Mouse (Mus musculus) hindbrain, embryonic 10.5 days (tissue): ENCODE measurements around the gene Plekhm1. TPM values are rescaled to one million over a fixed set of nuclear protein-coding genes. Genes with fewer than 3 reads are reported as not detected.

Experiments used
- DNase-seq: peaks from one replicate; pipeline ENCODE4 v3.0.0-alpha.2; 2017; ENCODE audit warnings: low spot score
- H3K27ac ChIP-seq: fragments of 300-500 bp; sonication (generic); 2 replicates; pipeline ENCODE4 v1.5.1; 2016; ENCODE audit warnings: mild to moderate bottlenecking, moderate library complexity
- H3K27me3 ChIP-seq: fragments of 300-500 bp; sonication (generic); 2 replicates; pipeline ENCODE4 v1.6.1; 2016; ENCODE audit warnings: mild to moderate bottlenecking; ENCODE audit not compliant: poor library complexity, insufficient read depth, severe bottlenecking
- H3K36me3 ChIP-seq: fragments of 300-500 bp; sonication (generic); 2 replicates; pipeline ENCODE4 v1.6.1; 2016; ENCODE audit warnings: mild to moderate bottlenecking, moderate library complexity
- H3K4me1 ChIP-seq: fragments of 300-500 bp; sonication (generic); replicated peaks from 2 replicates; pipeline ENCODE4 v1.6.1; 2016; ENCODE audit warnings: mild to moderate bottlenecking
- H3K4me3 ChIP-seq: fragments of 300-500 bp; sonication (generic); 2 replicates; pipeline ENCODE4 v1.5.1; 2016; ENCODE audit warnings: mild to moderate bottlenecking, moderate library complexity
- H3K9me3 ChIP-seq: fragments of 300-500 bp; sonication (generic); 2 replicates; pipeline ENCODE4 v1.6.1; 2016; ENCODE audit warnings: mild to moderate bottlenecking, moderate library complexity
- WGBS: fragments of 180-500 bp; shearing (Covaris S2); methylation state at CpG from one replicate; pipeline ENCODE4 v1.1.7; 2016; 5-methylcytosine and 5-hydroxymethylcytosine counted together
- polyA plus RNA-seq: library from polyadenylated mRNA; unstranded; fragments of >200 nt; fragmentation: Nextera tagmentation; extraction: Ambion mirVana; gene quantifications from 2 replicates; pipeline ENCODE4 v1.2.1, GENCODE M21; 2016

Gene Plekhm1
- polyA plus RNA-seq, 1 experiment from 2014 or later = 11.6 TPM

- peaks cover 62% of the 10 kb centered on the region for H3K27me3 ChIP-seq
- no peak overlapping the region for H3K4me3 ChIP-seq
- H3K9me3 ChIP-seq = no peaks in the 10 kb centered on the region
- H3K4me1 ChIP-seq = peaks cover 43% of the 10 kb centered on the region
- 78% methylated on average over 3 of the region's 3 CpGs for WGBS
- no peak overlapping the region for H3K27ac ChIP-seq
- DNase-seq = no peak
- H3K36me3 ChIP-seq = peaks cover 45% of the 10 kb centered on the region
These were observed 47.5 kb downstream of the Plekhm1 start for GRCm38 (mm10) chr11:103365022-103365421.

GRCm38 (mm10) chr11:103364335-103364734, 48.2 kb downstream of the Plekhm1 start:
- Histone ChIP-seq H3K9me3 (no peaks in the 10 kb centered on the region), H3K36me3 (peaks cover 38% of the 10 kb centered on the region), H3K4me1 (peaks cover 50% of the 10 kb centered on the region), H3K4me3 (no peak overlapping the region), H3K27ac (no peak overlapping the region), H3K27me3 (peaks cover 69% of the 10 kb centered on the region)
- 27% methylated on average over 5 of the region's 5 CpGs for WGBS
- no peak for DNase-seq

- Histone ChIP-seq H3K4me3 (peak within 1 kb of the TSS; percentile 54), H3K9me3 (no peaks in the 10 kb centered on the region), H3K27ac (peak within 1 kb of the TSS; percentile 79), H3K4me1 (peaks cover 59% of the 10 kb centered on the region), H3K27me3 (peaks cover 77% of the 10 kb centered on the region), H3K36me3 (peaks cover 32% of the 10 kb centered on the region)
- peak; percentile 55 for DNase-seq
- 3% methylated on average over 35 of the region's 35 CpGs for WGBS
These were observed 49.0 kb downstream of the Plekhm1 start, which contains the start of gene Arhgap27 for GRCm38 (mm10) chr11:103363214-103364148. Gene Arhgap27, minus strand, starts transcription at chr11:103363692.

- H3K36me3 ChIP-seq = peaks cover 24% of the 10 kb centered on the region
- H3K9me3 ChIP-seq = no peaks in the 10 kb centered on the region
- WGBS = under 1% methylated on average over 33 of the region's 33 CpGs
- H3K27ac ChIP-seq = peak overlapping the region; percentile 79
- H3K4me3 ChIP-seq = peak overlapping the region; percentile 54
- peaks cover 86% of the 10 kb centered on the region for H3K27me3 ChIP-seq
- peaks cover 60% of the 10 kb centered on the region for H3K4me1 ChIP-seq
- DNase-seq = peak; percentile 50
These were observed 49.8 kb downstream of the Plekhm1 start for GRCm38 (mm10) chr11:103362521-103363181.

- H3K36me3 ChIP-seq = peaks cover 18% of the 10 kb centered on the region
- peak; percentile 50 for DNase-seq
- H3K4me1 ChIP-seq = peaks cover 61% of the 10 kb centered on the region
- H3K9me3 ChIP-seq = no peaks in the 10 kb centered on the region
- WGBS = 2% methylated on average over 13 of the region's 13 CpGs
- peaks cover 92% of the 10 kb centered on the region for H3K27me3 ChIP-seq
- H3K27ac ChIP-seq = peak overlapping the region; percentile 79
- peak overlapping the region; percentile 54 for H3K4me3 ChIP-seq
These were observed 50.4 kb downstream of the Plekhm1 start for GRCm38 (mm10) chr11:103362054-103362432.

- peaks cover 12% of the 10 kb centered on the region for H3K36me3 ChIP-seq
- no peaks in the 10 kb centered on the region for H3K9me3 ChIP-seq
- peak; percentile 33 for DNase-seq
- 3% methylated on average over 25 of the region's 25 CpGs for WGBS
- peaks cover 97% of the 10 kb centered on the region for H3K27me3 ChIP-seq
- peaks cover 66% of the 10 kb centered on the region for H3K4me1 ChIP-seq
- peak overlapping the region; percentile 54 for H3K4me3 ChIP-seq
- no peak overlapping the region; the same call in 1 of the 2 replicates for H3K27ac ChIP-seq
These were observed 51.0 kb downstream of the Plekhm1 start for GRCm38 (mm10) chr11:103361396-103362053.

- WGBS = 3% methylated on average over 48 of the region's 48 CpGs
- Histone ChIP-seq H3K4me3 (peak overlapping the region; percentile 63), H3K9me3 (no peaks in the 10 kb centered on the region), H3K27me3 (peaks cover 100% of the 10 kb centered on the region), H3K27ac (peak overlapping the region; percentile 82), H3K36me3 (peaks cover 5% of the 10 kb centered on the region), H3K4me1 (peaks cover 74% of the 10 kb centered on the region)
- DNase-seq = no peak
These were observed 51.8 kb downstream of the Plekhm1 start for GRCm38 (mm10) chr11:103360661-103361081.

GRCm38 (mm10) chr11:103359841-103360641, 52.4 kb downstream of the Plekhm1 start:
- Histone ChIP-seq H3K4me1 (peaks cover 81% of the 10 kb centered on the region), H3K4me3 (peak overlapping the region; percentile 63), H3K27ac (peak overlapping the region; percentile 82), H3K9me3 (no peaks in the 10 kb centered on the region), H3K27me3 (peaks cover 100% of the 10 kb centered on the region), H3K36me3 (no peaks in the 10 kb centered on the region)
- peak; percentile 87 for DNase-seq
- WGBS = 1% methylated on average over 60 of the region's 60 CpGs

- DNase-seq = peak; percentile 85
- Histone ChIP-seq H3K4me3 (peak overlapping the region; percentile 29), H3K36me3 (no peaks in the 10 kb centered on the region), H3K27me3 (peaks cover 96% of the 10 kb centered on the region), H3K27ac (no peak overlapping the region; the same call in 1 of the 2 replicates), H3K9me3 (no peaks in the 10 kb centered on the region), H3K4me1 (peaks cover 79% of the 10 kb centered on the region)
- under 1% methylated on average over 22 of the region's 22 CpGs for WGBS
These were observed 53.4 kb downstream of the Plekhm1 start for GRCm38 (mm10) chr11:103359122-103359521.

- DNase-seq = no peak
- 59% methylated on average over 4 of the region's 4 CpGs for WGBS
- peaks cover 72% of the 10 kb centered on the region for H3K4me1 ChIP-seq
- H3K27ac ChIP-seq = no peak overlapping the region; the same call in 1 of the 2 replicates
- no peaks in the 10 kb centered on the region for H3K36me3 ChIP-seq
- H3K27me3 ChIP-seq = peaks cover 92% of the 10 kb centered on the region
- peak overlapping the region; percentile 29; the same call in 1 of the 2 replicates for H3K4me3 ChIP-seq
- no peaks in the 10 kb centered on the region for H3K9me3 ChIP-seq
These were observed 54.2 kb downstream of the Plekhm1 start for GRCm38 (mm10) chr11:103358316-103358715.

GRCm38 (mm10) chr11:103357710-103358109, 54.8 kb downstream of the Plekhm1 start:
- H3K27me3 ChIP-seq = peaks cover 86% of the 10 kb centered on the region
- DNase-seq = no peak
- no peak overlapping the region for H3K4me3 ChIP-seq
- peaks cover 4% of the 10 kb centered on the region; the same call in 1 of the 2 replicates for H3K9me3 ChIP-seq
- H3K27ac ChIP-seq = no peak overlapping the region
- peaks cover 66% of the 10 kb centered on the region for H3K4me1 ChIP-seq
- H3K36me3 ChIP-seq = no peaks in the 10 kb centered on the region
- 94% methylated on average over 10 of the region's 10 CpGs for WGBS
